Mouse (Mus musculus) testis, adult 2 months (tissue): ENCODE measurements around the gene Vmn1r232. TPM values are rescaled to one million over a fixed set of nuclear protein-coding genes. Genes with fewer than 3 reads are reported as not detected.

Experiments
- H3K27ac ChIP-seq: fragments of 200-500 bp; 2 replicates; pipeline ENCODE4 v1.5.1; 2012; ENCODE audit warnings: low read depth, low read length; ENCODE audit not compliant: control insufficient read depth, insufficient read depth
- H3K27me3 ChIP-seq: fragments of 200-500 bp; 2 replicates; pipeline ENCODE4 v1.6.1; 2012; ENCODE audit warnings: mild to moderate bottlenecking, low read length, moderate library complexity; ENCODE audit not compliant: control insufficient read depth, insufficient read depth
- H3K36me3 ChIP-seq: fragments of 200-500 bp; 2 replicates; pipeline ENCODE4 v1.6.1; 2012; ENCODE audit warnings: mild to moderate bottlenecking, low read length; ENCODE audit not compliant: control insufficient read depth, insufficient read depth
- H3K4me1 ChIP-seq: fragments of 200-500 bp; 2 replicates; pipeline ENCODE4 v1.6.1; 2012; ENCODE audit warnings: low read length; ENCODE audit not compliant: control insufficient read depth, insufficient read depth
- H3K4me3 ChIP-seq: fragments of 200-500 bp; 2 replicates; pipeline ENCODE4 v1.5.1; 2012; ENCODE audit warnings: low read depth, mild to moderate bottlenecking, low read length, moderate library complexity, mixed read lengths; ENCODE audit not compliant: control insufficient read depth
- CTCF ChIP-seq: fragments of 200-500 bp; IDR thresholded peaks from 2 replicates; pipeline ENCODE4 v1.5.1; 2012; ENCODE audit warnings: low read depth, mild to moderate bottlenecking, inconsistent platforms, low read length, moderate library complexity; ENCODE audit not compliant: control insufficient read depth, insufficient read depth, insufficient replicate concordance
- POLR2A ChIP-seq: fragments of 200-500 bp; IDR thresholded peaks from 2 replicates; pipeline ENCODE4 v1.6.1; 2012; ENCODE audit warnings: low read depth, mild to moderate bottlenecking, inconsistent platforms, low read length, moderate library complexity; ENCODE audit not compliant: control insufficient read depth
- polyA plus RNA-seq: library from polyadenylated mRNA; depleted of rRNA; stranded (reverse); fragments of >200 nt; gene quantifications from 2 replicates; pipeline ENCODE4 v1.2.3, GENCODE M21; 2012; rRNA removed

Gene Vmn1r232
- polyA plus RNA-seq, 1 experiment: not detected

DNA sequence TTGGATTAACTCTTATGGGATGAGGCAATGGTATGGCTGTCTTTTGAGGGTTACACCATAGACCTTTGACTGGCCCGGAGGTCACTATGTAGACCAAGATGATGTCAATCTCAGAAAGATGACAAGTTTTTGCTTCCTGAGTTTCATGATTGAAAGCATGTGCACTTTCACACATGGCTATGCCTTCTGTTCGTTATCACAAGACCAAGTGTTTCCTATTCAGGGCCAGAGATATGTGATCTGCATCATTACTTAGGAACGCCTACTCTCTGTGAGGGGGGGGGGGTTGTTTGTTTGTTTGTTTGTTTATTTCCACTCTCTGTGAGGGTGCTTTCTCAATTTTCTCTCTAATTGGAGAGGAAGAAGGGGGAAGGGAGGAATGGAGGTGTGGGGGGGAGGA, 24.7 kb upstream of the Vmn1r232 start:
- Histone ChIP-seq H3K4me3 (peak overlapping the region; percentile 99), H3K27ac (peak overlapping the region; percentile 14; the same call in 1 of the 2 replicates), H3K4me1 (peaks cover 2% of the 10 kb centered on the region; the same call in 1 of the 2 replicates), H3K27me3 (no peaks in the 10 kb centered on the region), H3K36me3 (no peaks in the 10 kb centered on the region)
- no peak for TF ChIP-seq CTCF
- TF ChIP-seq POLR2A: no peak

GRCm38 (mm10) chr17:20904991-20905390, 14.5 kb downstream of the Vmn1r232 start, which contains the start of gene Vmn1r231:
Vmn1r231 (minus strand) TSS chr17:20905091.
- Histone ChIP-seq H3K4me1 (no peaks in the 10 kb centered on the region), H3K4me3 (no peak within 1 kb of the TSS), H3K36me3 (no peaks in the 10 kb centered on the region), H3K27ac (no peak within 1 kb of the TSS), H3K27me3 (no peaks in the 10 kb centered on the region)
- no peak for TF ChIP-seq CTCF
- TF ChIP-seq POLR2A: no peak

Other genes with a start within 250 kb of the Vmn1r232 start
- 0.12 and 0.37 TPM in 2 replicates for gene Vmn1r226, start 236.9 kb downstream of the Vmn1r232 start, polyA plus RNA-seq
- gene Vmn1r227, start 189.9 kb downstream of the Vmn1r232 start, polyA plus RNA-seq: not detected in 2 replicates
- gene Vmn1r228, start 133.6 kb downstream of the Vmn1r232 start, polyA plus RNA-seq: not detected in 2 replicates
- not detected in 2 replicates for gene Vmn1r229, start 108.2 kb downstream of the Vmn1r232 start, polyA plus RNA-seq
- gene Vmn1r230, start 79.3 kb downstream of the Vmn1r232 start, polyA plus RNA-seq: not detected in 2 replicates
- gene Vmn1r231, start 14.6 kb downstream of the Vmn1r232 start, polyA plus RNA-seq: not detected in 2 replicates
- gene Ppp2r1a, start 25.6 kb upstream of the Vmn1r232 start, polyA plus RNA-seq: 34.9 and 36.3 TPM in 2 replicates
- gene Vmn1r233, start 76.8 kb upstream of the Vmn1r232 start, polyA plus RNA-seq: not detected in 2 replicates
- 2.8 and 3.2 TPM in 2 replicates for gene Zfp160, start 89.2 kb upstream of the Vmn1r232 start, polyA plus RNA-seq